Mouse (Mus musculus): ENCODE measurements around the gene Rln3.

DNA sequence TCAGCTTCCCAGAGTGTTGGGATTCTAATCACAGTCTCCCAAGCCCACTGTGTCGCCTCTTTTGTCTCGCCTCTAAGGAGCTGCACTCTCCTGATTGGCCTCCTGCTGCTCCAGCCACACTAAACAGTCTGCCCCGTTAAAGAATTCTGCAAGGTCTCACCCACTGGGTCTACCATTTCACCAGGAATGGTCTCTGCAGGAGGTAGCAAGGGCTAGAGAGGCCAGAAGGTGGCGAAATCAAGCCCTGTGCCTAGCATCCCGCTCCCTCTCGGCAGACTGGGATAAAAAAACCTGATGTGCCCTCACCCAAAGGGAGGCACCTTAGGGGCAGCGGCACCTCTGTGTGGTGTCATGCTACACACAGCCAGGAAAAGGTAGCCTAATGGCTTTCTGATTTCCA lies 697 bp downstream of the Rln3 start:
- TF ChIP-seq CTCF (IDR thresholded peaks at IDR 0.05; ENCODE audit: control insufficient read depth, insufficient read depth, insufficient replicate concordance, low read depth, low read length) (no peak), POLR2A (IDR thresholded peaks at IDR 0.05; ENCODE audit: control insufficient read depth, low read depth, low read length) (no peak)

All from testis, adult 2 months (tissue).